Comparison of ENCODE assay signal across 8 mouse cellular contexts in genomic region chr13:55327633-55328032, GRCm38 (mm10). TPM values are rescaled to one million over a fixed set of nuclear protein-coding genes. Genes with fewer than 3 reads are reported as not detected.
A peak's percentile ranks its signal among the peaks of the same experiment; 100 is the strongest.
DNase-seq lines count a peak whose midpoint lies in the region; ATAC-seq lines count a peak whose summit lies in the region.

No protein-coding gene starts in this region.

- H3K27me3 ChIP-seq in hindbrain, embryonic 15.5 days = no peaks in the 10 kb centered on the region

- peak overlapping the region; percentile 21 for H3K4me2 ChIP-seq in hindbrain, embryonic 15.5 days

- no peak overlapping the region for H3K4me3 ChIP-seq in hindbrain, embryonic 15.5 days

- WGBS in hindbrain, embryonic 15.5 days = 35% methylated on average over 8 of the region's 8 CpGs

- DNase-seq in T-cell, adult 2 months (ENCODE audit: low spot score) = peak; percentile 91
- peak; percentile 85 to 87 for DNase-seq in cerebellum, postnatal 36 days
- peak; percentile 93 to 96 for DNase-seq in frontal cortex, postnatal 36 days (ENCODE audit: low spot score in 2 of 2)
- peak; percentile 93 for DNase-seq in left cerebral cortex, adult 11 months (ENCODE audit: low spot score)
- peak; percentile 90 to 93 for DNase-seq in lung, postnatal 4 days
- DNase-seq in right cerebral cortex, adult 18-20 months = peak; percentile 94
- DNase-seq in urinary bladder, postnatal 25 days (ENCODE audit: low spot score) = peak; percentile 82

- no peak overlapping the region for H3K9ac ChIP-seq in hindbrain, embryonic 15.5 days

- peaks cover 46% of the 10 kb centered on the region for H3K4me1 ChIP-seq in hindbrain, embryonic 15.5 days (replicated peaks)

- H3K27ac ChIP-seq in hindbrain, embryonic 15.5 days (replicated peaks) = peak overlapping the region; percentile 35

- H3K36me3 ChIP-seq in hindbrain, embryonic 15.5 days = peaks cover 16% of the 10 kb centered on the region

- peak; percentile 49 for ATAC-seq in hindbrain, embryonic 15.5 days (ENCODE audit: low FRiP score, low read depth)

- no peaks in the 10 kb centered on the region for H3K9me3 ChIP-seq in hindbrain, embryonic 15.5 days

RNA-seq across cellular contexts. Expression of gene Mxd3, which starts 2.0 kb away (rescaled TPM):
- 11.3 and 14.4 TPM in 2 replicates for polyA plus RNA-seq in hindbrain, embryonic 15.5 days (2015; fragmentation: Nextera tagmentation; extraction: Ambion mirVana)

RNA-seq across cellular contexts. Expression of gene Rab24, which starts 5.9 kb away (rescaled TPM):
- polyA plus RNA-seq in hindbrain, embryonic 15.5 days (2015; fragmentation: Nextera tagmentation; extraction: Ambion mirVana) = 103 and 108 TPM in 2 replicates

RNA-seq across cellular contexts. Expression of gene Prelid1, which starts 7.3 kb away (rescaled TPM):
- polyA plus RNA-seq in hindbrain, embryonic 15.5 days (2015; fragmentation: Nextera tagmentation; extraction: Ambion mirVana) = 338 and 343 TPM in 2 replicates

RNA-seq across cellular contexts. Expression of gene Lman2, which starts 35.0 kb away (rescaled TPM):
- 49.5 and 50.1 TPM in 2 replicates for polyA plus RNA-seq in hindbrain, embryonic 15.5 days (2015; fragmentation: Nextera tagmentation; extraction: Ambion mirVana)

RNA-seq across cellular contexts. Expression of gene Rgs14, which starts 41.9 kb away (rescaled TPM):
- 0.29 and 0.41 TPM in 2 replicates for polyA plus RNA-seq in hindbrain, embryonic 15.5 days (2015; fragmentation: Nextera tagmentation; extraction: Ambion mirVana)
